Mouse (Mus musculus): Measurements from ENCODE around the gene Bicdl2. TPM values are rescaled to one million over a fixed set of nuclear protein-coding genes. Genes with fewer than 3 reads are reported as not detected.

Gene Bicdl2
- polyA plus RNA-seq, 1 experiment from 2014 or later, result 0.99 TPM

GRCm38 (mm10) chr17:23674271-23674952 lies 14.1 kb downstream of the Bicdl2 start:
- no peak for DNase-seq (ENCODE audit: low spot score)

GRCm38 (mm10) chr17:23675127-23675526 lies 14.8 kb downstream of the Bicdl2 start:
- no peak for DNase-seq (ENCODE audit: low spot score)

- DNase-seq (ENCODE audit: low spot score), result no peak
Observed at GRCm38 (mm10) chr17:23675564-23676281, 15.4 kb downstream of the Bicdl2 start.

DNA sequence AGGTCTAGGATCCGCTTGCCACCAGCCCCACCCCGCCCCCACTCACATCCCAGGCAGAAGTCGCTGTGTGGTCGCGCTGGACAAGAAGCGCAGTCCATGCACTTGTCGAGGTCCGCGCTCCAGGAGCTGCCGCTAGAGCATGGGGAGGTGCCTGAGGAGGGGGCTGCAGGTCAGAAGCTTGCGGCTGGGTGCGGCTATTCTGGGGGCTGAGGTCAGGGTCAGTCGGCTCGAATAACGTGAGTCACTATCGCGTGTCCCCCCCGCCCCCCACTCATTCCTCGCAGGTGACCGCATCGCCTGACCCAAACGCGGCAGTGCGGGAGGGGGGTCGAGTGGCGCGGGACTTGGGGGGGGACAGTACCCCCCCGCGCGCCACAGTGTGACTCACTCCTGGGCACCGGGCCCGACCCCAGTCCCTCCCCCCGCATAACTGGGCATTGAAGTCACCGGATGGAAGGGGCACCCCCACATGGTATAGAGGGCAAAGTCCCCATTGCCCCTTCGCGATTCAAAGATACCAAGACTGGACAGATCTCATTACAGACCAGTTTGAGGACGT lies 16.2 kb downstream of the Bicdl2 start:
- DNase-seq (ENCODE audit: low spot score), result peak; percentile 23

- DNase-seq (ENCODE audit: low spot score), result peak; percentile 91
Observed at GRCm38 (mm10) chr17:23677236-23677679, 17.0 kb downstream of the Bicdl2 start, which contains the start of gene Tnfrsf12a. Gene Tnfrsf12a (minus strand): TSS chr17:23677468.

DNA sequence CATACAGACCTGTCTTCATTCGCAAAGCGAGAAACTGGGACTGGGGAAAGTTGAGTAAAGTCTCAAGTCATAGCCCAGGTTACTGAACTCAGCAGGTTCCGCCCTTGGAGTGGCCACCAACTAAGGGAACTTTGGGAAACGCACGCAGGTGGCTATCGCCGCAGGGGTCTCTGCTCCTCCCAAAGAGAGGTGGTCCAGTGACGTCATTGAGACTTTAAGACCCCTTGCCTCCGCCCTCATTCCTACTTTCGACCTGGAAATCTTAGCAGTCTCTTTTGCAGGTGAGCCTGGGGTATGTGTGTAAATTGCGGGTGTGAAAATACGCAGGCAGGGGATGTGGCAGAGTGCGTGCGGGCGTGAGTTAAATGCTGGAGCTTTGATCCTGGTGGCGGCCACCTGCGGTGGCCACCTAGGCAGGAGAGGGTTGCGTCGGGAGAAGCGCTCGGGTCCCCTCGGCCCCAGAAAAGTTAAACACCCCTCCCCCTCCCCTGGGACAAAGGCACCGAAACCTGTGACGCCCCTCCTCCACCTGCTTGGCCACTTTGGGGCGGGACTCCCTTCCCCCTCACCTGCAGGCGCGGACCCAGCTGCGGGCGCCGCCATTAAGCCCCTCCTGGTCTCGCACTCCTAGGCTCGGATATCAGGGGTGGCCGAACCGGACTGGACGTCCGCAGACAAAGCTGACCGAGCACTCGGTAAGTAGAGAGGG lies 19.0 kb downstream of the Bicdl2 start, which contains the start of gene Cldn6:
Gene Cldn6, plus strand, starts transcription at position 123 of the 709 bp plus-strand sequence.
- DNase-seq (ENCODE audit: low spot score), result no peak

DNA sequence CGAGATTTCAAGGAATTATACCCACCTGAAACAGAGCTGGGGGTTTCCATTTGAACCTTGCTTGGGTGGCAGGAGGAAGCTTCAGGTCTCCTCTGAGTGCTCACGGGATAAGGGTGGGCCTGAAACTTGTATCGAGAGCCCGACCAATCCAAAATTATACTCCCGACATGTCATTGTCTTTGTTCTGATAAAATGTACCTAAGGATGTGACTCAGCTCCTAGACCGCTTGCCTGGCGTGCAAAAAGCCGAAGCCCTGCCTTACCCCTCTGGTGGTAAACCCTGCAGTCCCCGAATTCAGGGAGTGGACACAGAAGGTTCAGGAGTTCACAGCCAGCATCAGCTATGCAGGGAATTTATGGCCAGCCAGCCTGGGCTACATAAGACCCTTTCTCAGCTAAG lies 20.0 kb downstream of the Bicdl2 start:
- no peak for DNase-seq (ENCODE audit: low spot score)

GRCm38 (mm10) chr17:23681086-23681485 lies 20.8 kb downstream of the Bicdl2 start:
- no peak for DNase-seq (ENCODE audit: low spot score)

DNA sequence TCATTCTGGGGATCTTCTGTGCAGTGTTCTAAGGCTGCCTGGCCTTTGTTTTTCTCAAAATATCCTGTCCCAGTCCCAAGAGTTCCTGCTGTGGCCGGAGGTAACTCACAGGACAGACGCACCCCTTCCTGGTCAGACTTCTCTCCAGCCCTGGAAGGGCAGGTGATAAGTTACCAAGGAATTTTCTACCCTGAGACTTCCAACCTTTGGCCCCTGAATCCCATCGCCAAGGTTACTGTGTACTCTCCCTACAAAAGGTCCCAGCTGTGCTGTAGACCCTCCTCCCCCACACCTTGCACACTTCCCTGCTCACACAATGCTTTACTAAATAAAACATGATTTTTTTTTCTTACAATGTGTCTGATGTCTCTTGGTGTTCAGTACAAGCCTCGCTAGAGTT lies 21.8 kb downstream of the Bicdl2 start:
- DNase-seq (ENCODE audit: low spot score), result no peak

- no peak for DNase-seq (ENCODE audit: low spot score)
Observed at GRCm38 (mm10) chr17:23682530-23682929, 22.2 kb downstream of the Bicdl2 start.

- no peak for DNase-seq (ENCODE audit: low spot score)
Observed at GRCm38 (mm10) chr17:23683226-23683625, 22.9 kb downstream of the Bicdl2 start.

GRCm38 (mm10) chr17:23683856-23684672 lies 23.8 kb downstream of the Bicdl2 start, which contains the start of gene Cldn9:
Gene Cldn9 (minus strand): TSS chr17:23684026.
- DNase-seq (ENCODE audit: low spot score), result no peak

- no peak for DNase-seq (ENCODE audit: low spot score)
Observed at GRCm38 (mm10) chr17:23694491-23694890, 34.2 kb downstream of the Bicdl2 start.

DNA sequence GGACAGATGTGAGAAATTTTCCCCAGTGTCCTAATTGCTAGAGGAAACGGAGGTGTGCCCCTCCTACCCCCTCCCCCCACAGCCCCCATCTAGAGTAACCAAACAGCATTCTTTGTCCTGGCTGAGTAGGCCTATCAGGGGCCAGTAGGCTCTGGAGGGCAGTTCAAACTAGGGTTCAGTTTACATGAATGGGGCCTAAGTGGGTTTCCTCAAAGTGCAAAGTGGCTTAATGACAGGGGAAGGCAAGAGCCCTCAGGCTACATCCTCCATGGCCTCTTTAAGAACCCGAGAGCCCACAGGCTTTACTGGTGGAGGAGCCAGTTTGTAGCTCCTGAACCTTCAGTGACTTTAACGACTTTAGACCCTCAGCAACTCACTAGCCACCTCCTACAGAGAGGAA lies 35.5 kb downstream of the Bicdl2 start:
- DNase-seq (ENCODE audit: low spot score), result no peak

- DNase-seq (ENCODE audit: low spot score), result no peak
Observed at GRCm38 (mm10) chr17:23699131-23700077, 39.1 kb downstream of the Bicdl2 start.

- peak; percentile 71 for DNase-seq (ENCODE audit: low spot score)
Observed at GRCm38 (mm10) chr17:23700079-23700478, 39.8 kb downstream of the Bicdl2 start.

GRCm38 (mm10) chr17:23703301-23703700 lies 43.0 kb downstream of the Bicdl2 start:
- DNase-seq (ENCODE audit: low spot score), result no peak

DNA sequence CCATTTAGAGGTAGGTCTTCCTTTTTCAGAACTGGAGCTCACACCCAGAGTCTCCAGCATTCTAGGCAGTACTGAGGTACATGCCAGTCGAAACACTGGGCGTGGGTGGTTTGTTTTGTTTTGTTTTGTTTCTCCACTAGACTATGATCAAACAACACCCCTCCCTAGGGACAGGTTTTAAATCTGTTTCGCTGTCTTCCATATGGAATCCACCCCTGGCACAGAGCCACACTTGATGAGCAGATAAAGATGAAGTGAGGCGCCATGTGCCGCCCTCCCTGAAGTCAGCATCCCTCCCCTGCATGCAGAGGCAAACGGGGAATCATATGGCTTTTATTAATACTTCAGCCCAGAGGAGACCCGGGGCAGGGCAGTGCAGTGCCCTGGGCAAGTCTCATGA lies 44.4 kb downstream of the Bicdl2 start:
- DNase-seq (ENCODE audit: low spot score), result no peak

GRCm38 (mm10) chr17:23705525-23706104 lies 45.3 kb downstream of the Bicdl2 start:
- no peak for DNase-seq (ENCODE audit: low spot score)
